Mouse (Mus musculus) forebrain, postnatal 0 days (tissue): ENCODE measurements around the gene Tie1. TPM values are rescaled to one million over a fixed set of nuclear protein-coding genes. Genes with fewer than 3 reads are reported as not detected.
"Not testable (repeated sequence)": the region's sequence is repeated elsewhere in the genome, so short reads cannot be mapped to it uniquely, and the experiment has no call there.

ENCODE experiments used
- ATAC-seq: fragments of 200-750 bp; cut with Nextera tagmentation; 2 replicates; pipeline ENCODE4 v1.8.0; 2017; ENCODE audit warnings: mild to moderate bottlenecking, moderate library complexity
- DNase-seq: peaks from one replicate; pipeline ENCODE4 v3.0.0-alpha.2; 2015
- H3K27ac ChIP-seq: fragments of 300-500 bp; sonication (generic); 2 replicates; pipeline ENCODE4 v1.5.1; 2014; ENCODE audit warnings: low read depth, mild to moderate bottlenecking, antibody characterized with exemption, low read length, moderate library complexity, mixed read lengths
- H3K27me3 ChIP-seq: fragments of 300-500 bp; sonication (generic); 2 replicates; pipeline ENCODE4 v1.6.1; 2014; ENCODE audit warnings: mild to moderate bottlenecking, low read length, mixed read lengths; ENCODE audit not compliant: insufficient read depth
- H3K36me3 ChIP-seq: fragments of 300-500 bp; sonication (generic); 2 replicates; pipeline ENCODE4 v1.6.1; 2014; ENCODE audit warnings: mild to moderate bottlenecking, moderate library complexity; ENCODE audit not compliant: insufficient read depth
- H3K4me1 ChIP-seq: fragments of 300-500 bp; sonication (generic); 2 replicates; pipeline ENCODE4 v1.6.1; 2014; ENCODE audit warnings: antibody characterized with exemption; ENCODE audit not compliant: insufficient read depth
- H3K4me2 ChIP-seq: fragments of 300-500 bp; sonication (generic); 2 replicates; pipeline ENCODE4 v1.6.1; 2014; ENCODE audit warnings: low read depth, mild to moderate bottlenecking, moderate library complexity
- H3K4me3 ChIP-seq: fragments of 300-500 bp; sonication (generic); 2 replicates; pipeline ENCODE4 v1.5.1; 2014; ENCODE audit warnings: low read depth, low read length, mixed read lengths
- H3K9ac ChIP-seq: fragments of 300-500 bp; sonication (generic); 2 replicates; pipeline ENCODE4 v1.6.1; 2014; ENCODE audit warnings: mild to moderate bottlenecking
- H3K9me3 ChIP-seq: fragments of 300-500 bp; sonication (generic); 2 replicates; pipeline ENCODE4 v1.6.1; 2016; ENCODE audit warnings: low read length
- CTCF ChIP-seq: sonication (generic); IDR thresholded peaks from 2 replicates; pipeline ENCODE4 v1.5.1; 2016; ENCODE audit warnings: antibody characterized with exemption, control low read depth, low read depth
- WGBS: fragments of 180-500 bp; shearing (Covaris S2); extraction: QIAGEN DNeasy Blood & Tissue Kit; methylation state at CpG from one replicate; pipeline ENCODE4 v1.1.7; 2014; 5-methylcytosine and 5-hydroxymethylcytosine counted together
- polyA plus RNA-seq: library from polyadenylated mRNA; unstranded; fragments of >200 nt; fragmentation: Nextera tagmentation; extraction: Ambion mirVana; gene quantifications from 2 replicates; pipeline ENCODE4 v1.2.1, GENCODE M21; 2015
- total RNA-seq: library from RNA; depleted of rRNA; stranded (reverse); fragments of >200 nt; gene quantifications from 2 replicates; pipeline ENCODE4 v1.2.3, GENCODE M21; 2014

Gene Tie1
- total and polyA plus RNA-seq, 2 experiments from 2014 or later = 9.8 to 14.9 TPM

DNA sequence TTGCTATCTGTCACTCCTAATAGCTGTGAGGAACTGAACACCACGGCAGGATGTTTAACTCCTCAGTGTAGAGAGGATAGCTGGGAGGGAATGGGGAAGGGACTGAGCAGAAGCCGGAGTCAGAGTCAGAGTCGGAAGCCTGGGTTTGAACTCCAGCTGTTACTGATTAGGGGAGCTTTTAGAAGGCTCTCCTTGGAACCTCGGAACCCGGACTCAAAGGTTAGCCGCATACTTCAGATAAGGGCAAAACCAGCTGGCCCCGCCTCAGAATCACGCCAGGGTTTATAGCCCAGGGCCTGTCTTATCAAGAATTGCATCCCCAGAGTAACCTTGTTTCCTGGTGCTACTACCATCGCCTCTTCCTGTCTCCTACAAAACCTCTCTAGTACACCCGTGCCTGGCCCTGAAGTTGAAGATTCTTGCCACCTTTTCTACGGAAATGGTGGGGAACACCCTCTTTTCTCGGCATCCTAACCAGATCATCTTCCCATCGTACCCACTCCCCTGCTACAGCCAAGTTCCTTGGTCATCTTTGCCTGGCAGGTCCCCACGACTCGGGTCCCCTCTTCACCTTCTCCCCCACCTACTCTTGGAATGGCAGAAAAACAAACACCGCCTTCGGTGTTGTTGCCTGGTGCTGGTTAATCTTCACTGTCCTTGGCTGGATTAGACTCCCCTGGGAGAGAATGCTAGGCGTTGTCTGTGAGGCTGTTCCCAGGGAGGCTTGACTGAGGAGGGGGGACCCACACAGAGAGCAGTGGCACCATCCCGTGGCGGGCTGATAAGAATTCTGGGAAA lies 27.0 kb upstream of the Tie1 start:
- Histone ChIP-seq H3K9ac (no peak overlapping the region), H3K4me3 (no peak overlapping the region), H3K27me3 (no peaks in the 10 kb centered on the region; the same call in 1 of the 2 replicates), H3K27ac (no peak overlapping the region), H3K4me1 (no peaks in the 10 kb centered on the region), H3K9me3 (no peaks in the 10 kb centered on the region), H3K4me2 (no peak overlapping the region), H3K36me3 (no peaks in the 10 kb centered on the region)
- no peak for TF ChIP-seq CTCF
- DNase-seq = no peak
- no peak for ATAC-seq
- 40% methylated on average over 20 of the region's 20 CpGs for WGBS

DNA sequence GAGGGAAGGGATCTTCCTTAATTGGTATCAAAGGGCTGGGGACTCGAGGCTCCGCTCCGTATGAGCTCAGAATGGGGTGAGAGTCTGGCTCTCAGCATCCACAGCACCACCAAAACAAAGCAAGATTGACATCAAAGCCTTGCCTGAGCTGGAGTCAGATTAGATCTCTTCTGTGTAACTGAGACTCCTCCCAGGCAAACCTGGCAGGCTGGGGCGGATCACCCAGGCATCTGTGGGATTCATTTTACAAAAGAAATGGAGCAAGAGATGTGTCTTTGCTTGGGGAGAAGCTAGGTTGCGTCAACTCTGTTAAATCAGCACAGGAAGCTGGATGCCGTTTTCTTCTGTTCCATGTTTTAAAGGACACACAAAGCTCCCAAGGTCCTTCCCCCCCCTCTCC lies 19.2 kb upstream of the Tie1 start:
- no peaks in the 10 kb centered on the region for H3K9me3 ChIP-seq
- H3K4me3 ChIP-seq = no peak overlapping the region
- no peaks in the 10 kb centered on the region for H3K36me3 ChIP-seq
- DNase-seq (no peak), ATAC-seq (no peak)
- no peaks in the 10 kb centered on the region for H3K27me3 ChIP-seq
- 6% methylated on average over 6 of the region's 6 CpGs for WGBS
- H3K4me2 ChIP-seq = no peak overlapping the region
- TF ChIP-seq CTCF = no peak
- no peak overlapping the region for H3K27ac ChIP-seq
- H3K9ac ChIP-seq = no peak overlapping the region
- H3K4me1 ChIP-seq = no peaks in the 10 kb centered on the region

GRCm38 (mm10) chr4:118507171-118507570 lies 17.3 kb upstream of the Tie1 start:
- H3K27me3 ChIP-seq, H3K4me3 ChIP-seq, H3K27ac ChIP-seq, H3K4me1 ChIP-seq, H3K9ac ChIP-seq, H3K9me3 ChIP-seq, H3K4me2 ChIP-seq, DNase-seq, ATAC-seq, H3K36me3 ChIP-seq: not testable (repeated sequence)
- WGBS = 87% methylated on average over 1 of the region's 1 CpGs

- Histone ChIP-seq H3K36me3 (no peaks in the 10 kb centered on the region), H3K27me3 (no peaks in the 10 kb centered on the region), H3K4me2 (no peak overlapping the region), H3K9ac (no peak overlapping the region), H3K4me1 (no peaks in the 10 kb centered on the region), H3K27ac (no peak overlapping the region), H3K9me3 (no peaks in the 10 kb centered on the region), H3K4me3 (no peak overlapping the region)
- TF ChIP-seq CTCF = no peak
- 76% methylated on average over 3 of the region's 3 CpGs for WGBS
- DNase-seq (no peak), ATAC-seq (no peak)
Measured at GRCm38 (mm10) chr4:118505551-118505950, 15.7 kb upstream of the Tie1 start.

- Histone ChIP-seq H3K4me2 (no peak overlapping the region), H3K27ac (no peak overlapping the region), H3K9me3 (no peaks in the 10 kb centered on the region), H3K9ac (no peak overlapping the region), H3K36me3 (no peaks in the 10 kb centered on the region), H3K4me3 (no peak overlapping the region), H3K27me3 (no peaks in the 10 kb centered on the region), H3K4me1 (no peaks in the 10 kb centered on the region)
- WGBS = 72% methylated on average over 9 of the region's 9 CpGs
- ATAC-seq (no peak), DNase-seq (no peak)
- TF ChIP-seq CTCF = no peak
Measured at GRCm38 (mm10) chr4:118500792-118501191, 10.9 kb upstream of the Tie1 start.

GRCm38 (mm10) chr4:118500171-118500724 lies 10.4 kb upstream of the Tie1 start:
- no peaks in the 10 kb centered on the region for H3K36me3 ChIP-seq
- no peaks in the 10 kb centered on the region for H3K9me3 ChIP-seq
- no peaks in the 10 kb centered on the region for H3K27me3 ChIP-seq
- H3K9ac ChIP-seq = no peak overlapping the region
- no peaks in the 10 kb centered on the region for H3K4me1 ChIP-seq
- H3K4me2 ChIP-seq = no peak overlapping the region
- ATAC-seq (no peak), DNase-seq (no peak)
- H3K27ac ChIP-seq = no peak overlapping the region
- H3K4me3 ChIP-seq = no peak overlapping the region
- no peak for TF ChIP-seq CTCF
- 67% methylated on average over 6 of the region's 6 CpGs for WGBS

DNA sequence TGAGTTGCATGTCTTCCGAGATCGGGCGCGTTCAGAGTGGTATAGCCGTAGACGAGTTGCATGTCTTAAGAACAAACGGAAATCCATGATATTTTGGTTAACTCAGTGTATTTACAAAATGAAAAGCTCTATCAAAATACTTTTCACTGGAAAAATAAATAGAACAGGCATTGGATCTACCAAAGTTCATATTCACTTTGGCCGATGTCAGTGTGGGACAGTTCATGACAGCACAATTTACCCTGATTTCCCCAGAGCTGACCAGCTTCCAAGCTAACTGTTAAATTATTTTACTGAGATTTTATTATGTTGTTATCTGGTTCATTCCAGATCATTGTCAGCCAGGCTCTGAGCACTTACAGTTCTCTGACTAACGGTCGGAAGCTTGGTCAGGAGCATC lies 600 bp upstream of the Tie1 start:
- 90% methylated on average over 10 of the region's 10 CpGs for WGBS

More for the DNA sequence above, 600 bp upstream of the Tie1 start:
- H3K4me3 ChIP-seq = no peak overlapping the region
- H3K36me3 ChIP-seq = no peaks in the 10 kb centered on the region
- H3K27ac ChIP-seq = no peak overlapping the region
- no peaks in the 10 kb centered on the region for H3K4me1 ChIP-seq
- DNase-seq (no peak), ATAC-seq (no peak)
- no peak for TF ChIP-seq CTCF
- H3K9ac ChIP-seq = no peak overlapping the region
- H3K9me3 ChIP-seq = no peaks in the 10 kb centered on the region
- no peaks in the 10 kb centered on the region for H3K27me3 ChIP-seq
- H3K4me2 ChIP-seq = no peak overlapping the region
